Mouse (Mus musculus) layer of hippocampus, adult 2 months (tissue): ENCODE results near the gene Magi2. TPM values are rescaled to one million over a fixed set of nuclear protein-coding genes. Genes with fewer than 3 reads are reported as not detected.

Source experiments
- DNase-seq, 2 experiments: peaks; one replicate each; pipeline ENCODE4 v3.0.0; 2022; ENCODE audit warnings: low spot score in 2 of 2
- H3K27ac ChIP-seq: fragments of 200-600 bp; 2 replicates; pipeline ENCODE4 v1.8.1; 2022
- H3K4me3 ChIP-seq: fragments of 200-600 bp; 2 replicates; pipeline ENCODE4 v1.8.1; 2022; ENCODE audit warnings: mild to moderate bottlenecking
- CTCF ChIP-seq: fragments of 200-600 bp; conservative IDR thresholded peaks from 2 replicates; pipeline ENCODE4 v1.8.1; 2022; ENCODE audit warnings: antibody characterized with exemption, mild to moderate bottlenecking, moderate library complexity
- total RNA-seq, 2 experiments: library from RNA; stranded (reverse); gene quantifications; 2 replicates each; pipeline ENCODE4 v1.2.3; 2021

The Magi2 gene
- total RNA-seq, 2 experiments from 2014 or later = 133 to 150 TPM

DNA sequence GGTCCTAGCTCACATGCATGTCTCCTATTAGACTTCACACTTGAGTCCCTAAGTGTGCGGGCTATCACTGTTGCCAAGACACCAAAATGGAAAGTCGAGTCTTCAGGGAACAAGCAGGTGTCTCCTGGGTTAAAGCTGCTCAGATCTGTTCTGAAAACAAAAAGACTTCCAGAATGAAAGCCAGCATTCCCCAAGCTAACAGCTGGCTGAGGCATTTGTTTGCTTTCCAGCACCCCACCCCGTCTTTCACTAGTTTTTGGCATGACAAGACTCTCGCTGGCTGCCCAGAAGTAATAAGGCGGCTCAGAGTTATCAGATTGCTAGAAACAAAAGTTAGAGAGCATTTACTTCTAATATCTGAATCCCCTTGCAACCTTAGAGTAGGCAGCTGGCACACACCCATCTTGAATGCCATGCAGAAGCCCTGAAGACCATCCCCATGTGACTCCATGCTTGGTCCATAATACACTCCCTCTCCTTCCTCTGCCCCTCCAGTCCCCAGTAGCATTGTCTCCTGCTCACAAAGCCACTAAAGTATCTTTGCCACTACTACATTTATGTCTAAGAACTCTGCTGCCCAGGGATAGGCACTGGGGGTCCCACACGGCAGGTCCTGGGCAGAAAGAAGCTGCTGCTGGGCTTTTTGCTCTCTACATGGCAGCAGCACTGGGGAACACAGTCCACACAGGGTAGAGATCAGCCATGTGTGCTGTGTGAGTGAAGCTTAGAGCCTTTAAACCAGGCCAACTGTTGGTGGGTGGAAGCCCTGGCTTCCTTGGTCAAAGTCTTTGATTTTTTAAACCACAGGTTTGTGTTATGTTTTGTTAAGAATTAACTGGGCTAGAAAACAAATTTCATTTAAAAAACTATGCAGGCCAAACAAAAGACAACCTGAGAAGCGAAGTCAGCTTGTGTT lies 1394.0 kb downstream of the Magi2 start:
- peak in 1 of 2 experiments; percentile 30 for DNase-seq
- no peak overlapping the region for H3K4me3 ChIP-seq
- H3K27ac ChIP-seq = no peak overlapping the region
- TF ChIP-seq CTCF = no peak

DNA sequence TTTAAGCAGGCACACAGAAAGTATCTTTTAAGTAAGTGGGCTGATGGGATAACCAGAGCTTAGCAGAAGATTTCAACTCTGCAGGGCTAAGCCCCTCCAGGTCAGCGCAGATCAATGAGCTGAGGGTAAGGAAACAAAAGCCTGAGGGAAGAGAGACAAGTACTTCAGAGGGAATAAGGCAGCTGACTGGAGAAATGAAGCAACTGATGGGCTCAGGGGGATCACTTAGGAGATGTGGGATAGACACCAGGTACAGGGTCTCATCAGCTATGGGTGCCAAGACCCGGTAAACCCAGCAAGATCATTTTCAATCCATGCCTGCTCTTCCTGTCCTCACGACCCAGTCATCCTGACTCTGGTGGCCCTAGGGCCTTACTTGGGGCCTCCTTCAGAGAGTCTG lies 1395.6 kb downstream of the Magi2 start:
- Histone ChIP-seq H3K27ac (peak overlapping the region; percentile 41; the same call in 1 of the 2 replicates), H3K4me3 (no peak overlapping the region)
- no peak for DNase-seq
- TF ChIP-seq CTCF = no peak

DNA sequence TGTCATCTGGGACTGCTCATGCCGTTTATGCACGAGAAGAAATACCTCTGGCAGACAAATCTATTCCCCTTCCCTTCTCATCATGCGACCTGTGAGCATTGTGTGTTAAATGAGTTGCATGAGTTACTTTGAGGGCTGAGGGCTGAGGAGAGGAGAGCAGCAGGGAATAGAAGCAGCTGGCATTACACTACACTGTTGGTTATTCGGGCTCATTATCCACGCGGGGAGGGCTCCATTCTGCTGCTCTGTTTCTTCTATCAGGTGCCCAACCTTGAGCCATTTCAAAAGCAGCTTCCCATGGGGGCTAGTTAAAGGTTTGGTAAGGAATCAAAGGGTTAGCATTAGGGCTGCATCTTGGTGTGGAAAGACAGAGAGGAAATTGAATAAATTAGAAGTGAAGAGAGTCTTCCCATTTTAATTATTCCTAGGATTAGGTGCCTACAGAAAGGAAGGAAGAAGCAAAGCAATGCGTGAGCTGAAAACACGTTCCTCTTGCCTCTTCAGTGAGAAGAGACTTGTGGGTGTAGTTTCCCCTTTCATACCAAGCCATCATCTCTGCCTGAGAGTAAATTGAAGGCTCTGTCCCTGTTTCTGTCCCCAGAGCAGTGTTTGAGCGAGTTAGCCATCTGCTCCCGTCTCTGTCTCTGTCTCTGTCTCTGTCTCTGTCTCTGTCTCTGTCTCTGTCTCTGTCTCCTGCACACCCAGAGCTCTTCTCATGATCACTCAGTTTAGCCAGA lies 1396.2 kb downstream of the Magi2 start:
- DNase-seq = no peak
- Histone ChIP-seq H3K4me3 (no peak overlapping the region), H3K27ac (peak overlapping the region; percentile 41; the same call in 1 of the 2 replicates)
- TF ChIP-seq CTCF = no peak

DNA sequence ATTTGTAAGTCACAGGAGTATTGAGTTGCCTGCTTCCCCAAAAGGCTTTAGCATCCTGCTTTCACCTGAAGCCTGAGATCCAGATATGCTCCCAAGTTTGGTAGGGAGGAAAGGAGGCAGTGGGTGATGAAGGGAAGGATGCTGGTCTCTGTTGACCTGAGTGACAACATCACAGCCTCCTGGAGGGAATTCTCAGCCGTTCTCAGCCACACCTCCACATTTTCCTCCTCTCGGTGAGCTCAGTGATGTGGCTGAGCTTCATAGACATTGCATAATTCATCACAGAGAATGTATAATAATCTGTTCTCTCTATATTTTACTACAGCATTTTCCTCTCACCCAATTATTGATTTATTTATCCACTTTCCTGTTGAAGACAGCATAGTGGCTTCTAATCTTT lies 1398.3 kb downstream of the Magi2 start:
- Histone ChIP-seq H3K4me3 (no peak overlapping the region), H3K27ac (no peak overlapping the region)
- TF ChIP-seq CTCF = no peak
- no peak for DNase-seq

DNA sequence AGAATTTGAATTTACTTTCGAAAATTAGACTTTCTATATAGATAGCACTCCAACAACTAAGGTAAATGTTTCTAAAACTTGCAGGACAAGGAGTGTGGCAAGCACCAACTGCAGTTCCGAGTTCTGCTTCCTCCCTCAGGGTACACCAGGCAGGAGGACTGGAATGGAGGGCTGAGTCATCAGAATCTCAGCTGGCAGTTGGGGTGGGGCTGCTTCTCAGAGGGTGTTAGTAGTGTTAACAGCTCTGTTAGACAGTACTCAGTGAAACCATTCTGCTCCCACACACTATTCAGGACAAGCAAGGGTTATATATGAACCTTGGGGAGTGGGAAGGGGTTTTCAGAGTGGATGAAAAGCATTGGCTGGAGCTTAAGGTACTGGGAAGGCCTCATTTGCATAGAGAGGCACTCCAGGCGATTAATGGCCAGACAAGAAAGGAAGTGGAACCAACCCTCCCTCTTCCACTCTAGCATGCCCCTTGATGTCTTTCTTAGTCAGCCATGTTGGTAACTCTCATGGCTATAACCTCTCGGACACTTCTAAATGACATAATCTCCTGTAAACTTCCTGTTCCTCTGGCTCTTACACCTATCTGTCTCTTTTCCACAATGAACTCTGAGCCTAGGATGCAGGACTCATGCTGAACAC lies 1402.2 kb downstream of the Magi2 start:
- H3K4me3 ChIP-seq = no peak overlapping the region
- peak overlapping the region; percentile 14; the same call in 1 of the 2 replicates for H3K27ac ChIP-seq
- DNase-seq = no peak
- no peak for TF ChIP-seq CTCF

DNA sequence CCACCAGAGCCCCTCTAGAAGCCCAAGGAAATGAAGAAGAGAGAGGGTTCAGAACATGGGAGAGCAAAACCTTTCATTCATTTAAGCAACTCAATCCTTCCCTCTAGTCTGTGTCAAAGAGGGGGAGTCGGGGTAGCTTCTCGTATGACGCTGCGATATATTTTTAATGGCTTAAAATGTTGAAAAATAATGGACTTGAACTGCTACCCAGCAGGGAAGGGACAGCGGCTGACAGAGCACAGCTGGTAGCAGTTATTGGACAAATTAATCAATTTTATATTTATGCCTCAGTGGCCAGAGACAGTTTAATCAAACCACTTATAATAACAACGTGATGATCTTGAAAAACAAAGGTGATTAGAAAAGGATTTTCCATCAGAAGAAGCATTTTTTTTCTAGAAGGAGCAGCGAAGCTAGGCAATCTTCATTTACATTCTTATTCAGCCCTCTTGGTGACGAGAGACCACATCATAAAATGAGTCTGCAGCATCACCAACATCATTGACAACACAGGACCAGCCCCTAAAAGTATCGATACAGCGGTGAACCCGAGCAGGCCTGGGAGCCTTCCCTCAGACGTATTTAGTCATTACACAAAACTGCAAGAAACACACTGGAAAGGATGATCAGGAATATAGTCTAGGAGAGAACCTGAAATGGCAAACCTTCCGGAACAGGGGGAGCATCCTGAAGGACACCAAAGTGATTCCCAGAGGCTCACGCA lies 1407.4 kb downstream of the Magi2 start:
- no peak for DNase-seq
- H3K27ac ChIP-seq = peak overlapping the region; percentile 46; the same call in 1 of the 2 replicates
- no peak for TF ChIP-seq CTCF
- no peak overlapping the region for H3K4me3 ChIP-seq

DNA sequence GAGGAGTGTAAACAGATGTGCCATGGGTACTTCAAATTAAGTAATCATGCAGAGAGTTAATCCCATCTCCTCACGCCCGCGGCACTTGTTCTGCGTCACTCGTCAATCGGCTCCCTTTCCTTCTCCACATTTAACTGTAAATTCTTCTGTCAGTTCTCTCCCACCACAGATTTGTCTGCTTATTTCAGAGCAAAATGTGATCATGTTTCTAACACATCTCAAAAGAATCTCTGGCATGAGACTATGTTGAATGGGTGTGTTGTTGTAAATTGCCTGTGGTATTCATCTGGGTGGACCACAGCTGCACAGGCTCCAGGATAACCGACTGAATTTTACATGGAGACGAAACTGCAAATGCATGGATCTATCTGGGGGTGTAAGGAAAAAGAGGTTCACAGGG lies 1408.0 kb downstream of the Magi2 start:
- Histone ChIP-seq H3K4me3 (no peak overlapping the region), H3K27ac (peak overlapping the region; percentile 46; the same call in 1 of the 2 replicates)
- DNase-seq = no peak
- no peak for TF ChIP-seq CTCF

DNA sequence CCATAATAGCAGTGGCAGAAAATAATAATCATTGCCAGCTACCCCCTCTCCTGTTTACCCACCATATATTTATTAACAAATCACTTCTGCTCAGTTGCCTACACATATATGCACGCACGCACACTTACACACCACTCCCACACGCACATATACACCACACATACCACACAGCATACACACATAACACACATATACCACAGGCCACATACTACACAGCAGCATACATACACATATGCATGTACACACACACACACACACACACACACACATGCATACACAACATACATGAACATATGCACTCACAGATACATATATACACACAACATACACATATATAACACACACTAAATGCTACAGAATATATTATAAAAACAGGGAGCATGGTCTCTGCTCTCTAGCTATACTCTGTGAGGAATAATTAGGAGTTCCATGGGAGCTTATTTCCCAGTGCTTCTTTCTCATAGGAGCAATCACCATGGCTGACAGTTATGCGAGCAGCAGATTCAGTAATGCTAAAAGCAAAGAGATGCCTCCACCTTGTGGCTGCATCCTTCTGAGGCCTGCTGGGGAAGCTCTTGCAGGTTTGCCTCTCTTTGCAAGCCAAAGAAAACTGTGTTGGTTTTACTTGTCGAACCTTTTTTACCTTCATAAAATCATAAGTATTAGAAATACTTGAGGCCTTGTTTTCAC lies 1410.6 kb downstream of the Magi2 start:
- peak in 1 of 2 experiments; percentile 38 for DNase-seq
- peak; percentile 78 for TF ChIP-seq CTCF
- no peak overlapping the region for H3K27ac ChIP-seq
- no peak overlapping the region for H3K4me3 ChIP-seq

DNA sequence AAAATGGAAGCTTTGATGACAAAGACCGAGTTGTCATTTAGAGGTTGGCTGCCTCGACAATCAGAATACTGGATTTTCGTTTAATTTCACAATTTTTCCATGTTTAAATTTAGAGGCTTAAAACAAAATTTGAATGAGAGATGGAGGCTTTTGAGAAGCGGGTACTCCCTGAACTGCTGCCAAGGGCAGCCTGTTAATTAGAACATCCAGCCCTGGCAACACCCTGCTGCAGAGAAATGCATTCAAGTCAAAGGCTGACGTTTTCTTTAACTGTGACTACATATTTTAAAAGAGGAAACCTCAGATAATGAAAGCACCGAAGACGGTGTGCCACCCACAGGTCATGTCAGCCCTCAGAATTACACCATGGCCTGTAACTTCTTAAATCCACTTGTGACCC lies 1415.4 kb downstream of the Magi2 start:
- DNase-seq = no peak
- Histone ChIP-seq H3K4me3 (no peak overlapping the region), H3K27ac (peak overlapping the region; percentile 21; the same call in 1 of the 2 replicates)
- no peak for TF ChIP-seq CTCF

DNA sequence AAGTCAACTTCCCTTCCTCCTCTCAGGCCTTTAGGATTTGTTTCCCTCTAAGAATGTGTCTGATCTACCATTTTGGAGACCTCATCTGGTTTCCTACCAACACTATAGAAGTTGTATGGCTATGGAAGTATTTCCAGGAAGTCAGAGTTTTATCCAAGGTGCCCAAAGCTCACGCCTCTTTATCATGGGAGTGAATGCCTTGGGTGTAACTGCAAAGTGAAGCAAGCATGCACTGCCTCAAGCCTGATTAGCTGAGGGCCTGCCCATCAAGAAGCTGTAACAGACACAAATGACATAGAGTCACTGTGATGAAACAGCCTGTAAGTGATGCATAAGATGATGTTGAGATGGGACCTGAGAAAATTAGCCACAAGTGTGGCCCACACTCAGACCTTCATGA lies 1416.9 kb downstream of the Magi2 start:
- no peak for TF ChIP-seq CTCF
- H3K27ac ChIP-seq = no peak overlapping the region
- no peak overlapping the region for H3K4me3 ChIP-seq
- no peak for DNase-seq

DNA sequence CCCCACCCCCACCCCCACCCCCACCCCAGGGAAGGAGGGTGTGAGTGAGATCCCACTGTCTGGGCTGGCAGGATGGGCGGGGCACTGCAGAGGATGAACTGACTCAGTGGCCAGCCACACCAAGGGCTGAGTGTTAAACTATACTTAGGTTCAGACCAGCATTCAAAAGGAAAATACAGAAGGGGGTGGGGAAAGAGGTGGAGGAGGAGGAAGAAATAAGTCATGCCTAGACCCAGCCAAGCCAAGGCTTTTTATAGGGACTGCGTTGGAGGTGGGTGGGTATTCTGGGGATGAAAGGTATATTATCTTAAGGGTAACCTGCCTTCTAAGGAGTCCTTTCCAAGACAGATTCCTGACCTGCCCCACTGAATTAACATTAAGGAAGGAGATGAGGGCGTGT lies 1420.1 kb downstream of the Magi2 start:
- H3K27ac ChIP-seq = no peak overlapping the region
- TF ChIP-seq CTCF = no peak
- no peak overlapping the region for H3K4me3 ChIP-seq
- DNase-seq = no peak
